In the genomic region with DNA sequence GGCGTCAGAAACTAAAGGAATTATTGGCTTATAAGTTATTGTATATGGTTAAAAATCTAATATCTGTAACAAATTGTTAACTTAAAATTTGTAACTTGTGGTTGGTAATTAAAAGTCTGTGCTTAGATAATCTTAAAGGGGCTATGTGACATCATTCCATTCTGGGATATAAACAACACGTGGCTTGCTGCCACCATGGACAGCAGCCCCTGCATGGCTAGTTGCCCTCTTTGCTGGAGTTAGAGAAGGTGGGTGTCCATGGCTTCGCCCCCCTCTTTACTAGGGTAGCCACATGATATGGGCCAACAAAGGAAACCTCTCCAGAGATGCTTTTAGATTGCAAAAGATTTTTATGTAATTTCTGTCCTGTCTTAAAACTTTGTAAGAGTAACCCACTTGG, we compare ENCODE assay signal across 14 mouse cellular contexts.
"Had no signal": no experiment of that assay in that cellular context is flagged by ENCODE, and none has a peak within 500 bp of the region (broad histone marks: within the 10 kb centered on the region; RNA-seq: fewer than 3 reads in every experiment).

No protein-coding gene starts in this region.

- H3K27ac ChIP-seq: kidney, embryonic 15.5 days; limb, embryonic 13.5 days; liver, embryonic 14.5 days; midbrain, embryonic 12.5 days; stomach, embryonic 15.5 days had no signal

- H3K4me1 ChIP-seq: limb, embryonic 13.5 days had no signal

- H3K27me3 ChIP-seq: kidney, embryonic 15.5 days; limb, embryonic 13.5 days; midbrain, embryonic 12.5 days; stomach, embryonic 15.5 days had no signal

- H3K9ac ChIP-seq: kidney, embryonic 15.5 days; limb, embryonic 13.5 days; liver, embryonic 14.5 days; midbrain, embryonic 12.5 days; stomach, embryonic 15.5 days had no signal

- H3K4me3 ChIP-seq: kidney, embryonic 15.5 days; limb, embryonic 13.5 days; midbrain, embryonic 12.5 days; stomach, embryonic 15.5 days had no signal

- H3K4me2 ChIP-seq: kidney, embryonic 15.5 days; limb, embryonic 13.5 days; midbrain, embryonic 12.5 days; stomach, embryonic 15.5 days had no signal

- ATAC-seq: midbrain, embryonic 16.5 days had no signal

- H3K9me3 ChIP-seq: kidney, embryonic 15.5 days; limb, embryonic 13.5 days; midbrain, embryonic 12.5 days; stomach, embryonic 15.5 days had no signal

- DNase-seq: kidney, adult 18-20 months; kidney, postnatal 14 days; layer of hippocampus, adult 9-11 months; layer of hippocampus, postnatal 36 days; lung, adult 18-20 months; lung, postnatal 14 days; right cerebral cortex, postnatal 14 days; thymus, postnatal 36 days had no signal

- H3K36me3 ChIP-seq: kidney, embryonic 15.5 days; limb, embryonic 13.5 days; midbrain, embryonic 12.5 days; stomach, embryonic 15.5 days had no signal
